Mouse (Mus musculus) CH12.LX (cell line): Measurements from ENCODE around the gene Capn1. TPM values are rescaled to one million over a fixed set of nuclear protein-coding genes. Genes with fewer than 3 reads are reported as not detected.

ENCODE experiments used
- DNase-seq: peaks from one replicate; pipeline ENCODE4 v3.0.0-alpha.2; 2013; ENCODE audit errors: extremely low read depth
- H3K27ac ChIP-seq: 2 replicates; pipeline ENCODE4 v1.5.1; 2012; ENCODE audit warnings: low read depth, mild to moderate bottlenecking, control low read depth, moderate library complexity; ENCODE audit not compliant: insufficient read depth
- H3K27me3 ChIP-seq: replicated peaks from 2 replicates; pipeline ENCODE3; 2012; ENCODE audit warnings: inconsistent platforms
- H3K36me3 ChIP-seq, 2 experiments: replicated peaks in 1 of 2; 2 replicates each; pipeline versions ENCODE3 to v1.6.1; 2012; ENCODE audit warnings: inconsistent platforms in 1 of 2, low read length in 1 of 2, mild to moderate bottlenecking in 1 of 2, mixed read lengths in 1 of 2, moderate library complexity in 1 of 2; ENCODE audit not compliant: control insufficient read depth in 1 of 2, insufficient read depth in 1 of 2
- H3K4me1 ChIP-seq, 2 experiments: 2 replicates each; pipeline ENCODE4 v1.6.1; 2012; ENCODE audit warnings: inconsistent platforms in 1 of 2, moderate library complexity in 1 of 2; ENCODE audit not compliant: insufficient read depth in 2 of 2, control insufficient read depth in 1 of 2
- H3K4me2 ChIP-seq: 2 replicates; pipeline ENCODE4 v1.6.1; 2012; ENCODE audit warnings: low read depth, mild to moderate bottlenecking, control low read depth; ENCODE audit not compliant: poor library complexity, insufficient read depth, severe bottlenecking
- H3K4me3 ChIP-seq, 3 experiments: fragments of 150-350 bp in 1 of 3; sonication (generic) in 1 of 3; replicated peaks in 1 of 3; 2 replicates each; pipeline versions ENCODE3 to v1.5.1; 2011 to 2012; ENCODE audit warnings: low read depth in 2 of 3, low read length in 2 of 3, mild to moderate bottlenecking in 2 of 3, moderate library complexity in 2 of 3, control low read depth in 1 of 3, improper control_type of control experiment in 1 of 3, inconsistent platforms in 1 of 3, mixed read lengths in 1 of 3; ENCODE audit not compliant: poor library complexity in 1 of 3
- H3K79me2 ChIP-seq: replicated peaks from 2 replicates; pipeline ENCODE4 v1.6.1; 2012; ENCODE audit warnings: mild to moderate bottlenecking, moderate library complexity; ENCODE audit not compliant: control insufficient read depth, poor library complexity, insufficient read depth, severe bottlenecking; ENCODE audit errors: extremely low read depth
- H3K9ac ChIP-seq: 2 replicates; pipeline ENCODE4 v1.6.1; 2012; ENCODE audit warnings: low read depth, mild to moderate bottlenecking, control low read depth, moderate library complexity; ENCODE audit not compliant: insufficient read depth
- H3K9me3 ChIP-seq: replicated peaks from 2 replicates; pipeline ENCODE3; 2012; ENCODE audit warnings: low read length, inconsistent platforms, mixed read lengths
- BHLHE40 ChIP-seq: IDR thresholded peaks from 2 replicates; pipeline ENCODE4 v1.6.1; 2011; ENCODE audit warnings: mild to moderate bottlenecking, low read depth, low read length, improper control_type of control experiment
- CHD2 ChIP-seq: IDR thresholded peaks from 2 replicates; pipeline ENCODE4 v1.6.1; 2011; ENCODE audit warnings: low read length, improper control_type of control experiment
- E2F4 ChIP-seq: IDR thresholded peaks from 2 replicates; pipeline ENCODE4 v1.6.1; 2011; ENCODE audit warnings: low read depth, low read length, improper control_type of control experiment; ENCODE audit not compliant: insufficient replicate concordance
- ETS1 ChIP-seq: conservative IDR thresholded peaks from 2 replicates; pipeline ENCODE4 v1.6.1; 2012; ENCODE audit warnings: low read depth, mild to moderate bottlenecking, inconsistent platforms, low read length, improper control_type of control experiment, moderate library complexity
- GABPA ChIP-seq: IDR thresholded peaks from 2 replicates; pipeline ENCODE4 v1.6.1; 2012; ENCODE audit warnings: low read depth, low read length, improper control_type of control experiment, inconsistent platforms; ENCODE audit not compliant: insufficient replicate concordance
- IRF4 ChIP-seq: IDR thresholded peaks from 2 replicates; pipeline ENCODE4 v1.6.1; 2014; ENCODE audit warnings: low read depth, mild to moderate bottlenecking, inconsistent platforms, low read length, improper control_type of control experiment
- JUND ChIP-seq: conservative IDR thresholded peaks from 2 replicates; pipeline ENCODE4 v1.6.1; 2011; ENCODE audit warnings: low read depth, low read length, improper control_type of control experiment
- MAFK ChIP-seq: IDR thresholded peaks from 2 replicates; pipeline ENCODE4 v1.6.1; 2011; ENCODE audit warnings: low read length, improper control_type of control experiment; ENCODE audit not compliant: insufficient replicate concordance
- MAX ChIP-seq: IDR thresholded peaks from 2 replicates; pipeline ENCODE4 v1.6.1; 2011; ENCODE audit warnings: low read length, improper control_type of control experiment
- MAZ ChIP-seq: IDR thresholded peaks from 2 replicates; pipeline ENCODE4 v1.6.1; 2012; ENCODE audit warnings: low read depth, mild to moderate bottlenecking, inconsistent platforms, low read length, improper control_type of control experiment, moderate library complexity
- MEF2A ChIP-seq: IDR thresholded peaks from 2 replicates; pipeline ENCODE4 v1.6.1; 2014; ENCODE audit warnings: low read depth, mild to moderate bottlenecking, inconsistent platforms, low read length, improper control_type of control experiment, borderline replicate concordance
- MXI1 ChIP-seq: IDR thresholded peaks from 2 replicates; pipeline ENCODE4 v1.6.1; 2011; ENCODE audit warnings: mild to moderate bottlenecking, low read depth, low read length, improper control_type of control experiment
- NELFE ChIP-seq: IDR thresholded peaks from 2 replicates; pipeline ENCODE4 v1.6.1; 2011; ENCODE audit warnings: low read depth, low read length, improper control_type of control experiment
- PAX5 ChIP-seq: IDR thresholded peaks from 2 replicates; pipeline ENCODE4 v1.6.1; 2012; ENCODE audit warnings: low read length, inconsistent platforms, mixed read lengths
- POLR2A ChIP-seq: IDR thresholded peaks from 2 replicates; pipeline ENCODE4 v1.6.1; 2011; ENCODE audit warnings: low read depth, mild to moderate bottlenecking, improper control_type of control experiment, low read length
- POLR2AphosphoS2 ChIP-seq: IDR thresholded peaks from 2 replicates; pipeline ENCODE4 v1.6.1; 2011; ENCODE audit warnings: low read depth, low read length, improper control_type of control experiment
- UBTF ChIP-seq: IDR thresholded peaks from 2 replicates; pipeline ENCODE4 v1.6.1; 2012; ENCODE audit warnings: low read depth, mild to moderate bottlenecking, inconsistent platforms, low read length, improper control_type of control experiment, moderate library complexity
- USF1 ChIP-seq: IDR thresholded peaks from 2 replicates; pipeline ENCODE4 v1.6.1; 2014; ENCODE audit warnings: low read depth, mild to moderate bottlenecking, inconsistent platforms, low read length, improper control_type of control experiment
- USF2 ChIP-seq: conservative IDR thresholded peaks from 2 replicates; pipeline ENCODE4 v1.6.1; 2011; ENCODE audit warnings: low read depth, low read length, improper control_type of control experiment
- ZC3H11A ChIP-seq: IDR thresholded peaks from 2 replicates; pipeline ENCODE4 v1.6.1; 2012; ENCODE audit warnings: low read depth, mild to moderate bottlenecking, inconsistent platforms, low read length, improper control_type of control experiment
- ZMIZ1 ChIP-seq: IDR thresholded peaks from 2 replicates; pipeline ENCODE4 v1.6.1; 2012; ENCODE audit warnings: low read depth, mild to moderate bottlenecking, inconsistent platforms, low read length, improper control_type of control experiment
- dilution Hi-C: fragments of 300-500 bp; cut with MboI; formaldehyde crosslinking; loops from 2 replicates; pipeline ENCODE4 v1.14.3; 2020; ENCODE audit warnings: low sequenced_read_pairs; ENCODE audit not compliant: extremely low pct_unique_long_range_greater_than_20kb, extremely low pct_ligation_motif_present
- in situ Hi-C: fragments of 300-500 bp; cut with MboI; formaldehyde crosslinking; loops from 3 replicates; pipeline ENCODE4 v1.14.3; 2019; ENCODE audit warnings: low sequenced_read_pairs, low pct_ligation_motif_present, low pct_unique_long_range_greater_than_20kb, mixed read lengths
- polyA plus RNA-seq: library from polyadenylated mRNA; unstranded; fragments of >175 nt; gene quantifications from 2 replicates; pipeline ENCODE4 v1.2.1, GENCODE M21; 2012; ENCODE audit warnings: low read depth; ENCODE audit not compliant: insufficient read length
- total RNA-seq, 2 experiments: library from RNA; depleted of rRNA; stranded (reverse); fragments of 300-350 nt in 1 of 2; fragments of >200 nt in 1 of 2; gene quantifications; 2 replicates each; pipeline ENCODE4 v1.2.3; 2012 to 2014

Gene Capn1
- total and polyA plus RNA-seq, 3 experiments = 20.0 to 42.9 (median 40.2) TPM

GRCm38 (mm10) chr19:5975112-5975511 lies 40.6 kb downstream of the Capn1 start:
- Histone ChIP-seq H3K27ac (no peak overlapping the region), H3K9ac (no peak overlapping the region), H3K4me3 (no peak overlapping the region), H3K4me1 (peaks cover 0 to 13% of the 10 kb centered on the region in 2 experiments; a peak in 2 of 4 replicates), H3K27me3 (no peaks in the 10 kb centered on the region), H3K9me3 (no peaks in the 10 kb centered on the region), H3K4me2 (no peak overlapping the region), H3K36me3 (no peaks in the 10 kb centered on the region), H3K79me2 (no peaks in the 10 kb centered on the region)
- in situ Hi-C loops (no loop called here), dilution Hi-C loops (no loop called here)
- TF ChIP-seq UBTF (no peak), USF2 (no peak), MXI1 (no peak), MAX (no peak), ZMIZ1 (no peak), USF1 (no peak), JUND (no peak), ETS1 (no peak), NELFE (no peak), MAZ (no peak), MEF2A (no peak), E2F4 (no peak), GABPA (no peak), ZC3H11A (no peak), MAFK (no peak), POLR2AphosphoS2 (no peak), CHD2 (no peak), PAX5 (no peak), POLR2A (no peak)
- DNase-seq = no peak

- Histone ChIP-seq H3K36me3 (no peaks in the 10 kb centered on the region), H3K4me3 (no peak overlapping the region)
- in situ Hi-C loops = loop anchor here (10.0 kb wide), 2 partner anchors 97 to 157 kb away; partner anchors contain the start of genes Snx15, Tm7sf2 and Znhit2
- TF ChIP-seq USF2 (no peak), PAX5 (no peak), BHLHE40 (no peak), E2F4 (no peak), MXI1 (no peak), NELFE (no peak), IRF4 (no peak)
- TF ChIP-seq, all 38 proteins: peak for 0
- no peak overlapping the region for H3K9ac ChIP-seq
- no peaks in the 10 kb centered on the region for H3K9me3 ChIP-seq
- dilution Hi-C loops = no loop called here
- no peaks in the 10 kb centered on the region for H3K27me3 ChIP-seq
- H3K4me2 ChIP-seq = no peak overlapping the region
- DNase-seq = no peak
- H3K4me1 ChIP-seq = peaks cover 3 to 28% of the 10 kb centered on the region in 2 experiments; a peak in 3 of 4 replicates
- H3K27ac ChIP-seq = no peak overlapping the region
- H3K79me2 ChIP-seq = peaks cover 12% of the 10 kb centered on the region
These were observed 48.0 kb downstream of the Capn1 start for GRCm38 (mm10) chr19:5967664-5968063.
